ENCODE assay signal across 34 mouse cellular contexts in the genomic region with DNA sequence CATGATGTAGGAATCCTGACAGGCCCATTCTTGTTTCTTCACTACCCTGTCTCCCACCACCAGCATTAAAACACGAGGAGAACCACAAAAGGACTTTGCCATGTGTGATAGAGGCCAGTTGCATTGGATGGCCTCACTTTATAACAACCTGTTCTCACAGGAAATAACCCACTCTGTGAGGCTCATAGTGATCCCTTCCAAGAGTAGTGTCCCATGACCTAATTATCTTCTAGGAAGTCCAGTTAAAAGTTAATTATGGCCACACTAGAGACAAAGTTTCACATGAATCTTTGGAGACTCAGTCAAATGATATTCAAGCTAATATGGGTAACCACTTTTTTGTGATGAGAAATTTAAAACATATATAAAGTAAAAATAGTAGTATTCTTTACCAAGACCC.
"Had no signal": no experiment of that assay in that cellular context is flagged by ENCODE, and none has a peak within 500 bp of the region (broad histone marks: within the 10 kb centered on the region; RNA-seq: fewer than 3 reads in every experiment).

No protein-coding gene starts in this region.

- H3K9ac ChIP-seq: heart, embryonic 12.5 days; heart, embryonic 13.5 days; heart, embryonic 15.5 days; hindbrain, embryonic 12.5 days; hindbrain, embryonic 13.5 days; hindbrain, embryonic 14.5 days; hindbrain, embryonic 15.5 days; intestine, embryonic 15.5 days; kidney, embryonic 15.5 days had no signal

- ATAC-seq: hindbrain, embryonic 16.5 days; hindbrain, postnatal 0 days; inflammation-experienced regulatory T-cells, adult 6 months; intestine, embryonic 15.5 days; intestine, embryonic 16.5 days; intestine, postnatal 0 days had no signal

- H3K27me3 ChIP-seq: heart, embryonic 12.5 days; heart, embryonic 13.5 days; heart, embryonic 15.5 days; hindbrain, embryonic 12.5 days; hindbrain, embryonic 13.5 days; hindbrain, embryonic 15.5 days; intestine, embryonic 15.5 days; kidney, embryonic 15.5 days had no signal

- H3K4me2 ChIP-seq: heart, embryonic 11.5 days; heart, embryonic 12.5 days; heart, embryonic 13.5 days; heart, embryonic 15.5 days; hindbrain, embryonic 12.5 days; hindbrain, embryonic 13.5 days; hindbrain, embryonic 14.5 days; hindbrain, embryonic 15.5 days; intestine, embryonic 15.5 days; kidney, embryonic 15.5 days had no signal

- H3K27ac ChIP-seq: heart, adult 2 months; heart, embryonic 10.5 days; heart, embryonic 13.5 days; heart, embryonic 15.5 days; hindbrain, embryonic 10.5 days; hindbrain, embryonic 12.5 days; hindbrain, embryonic 13.5 days; hindbrain, embryonic 14.5 days; hindbrain, embryonic 15.5 days; hindbrain, postnatal 0 days; intestine, embryonic 15.5 days; kidney, embryonic 15.5 days; kidney, postnatal 0 days; layer of hippocampus, adult 2 months; left cerebral cortex, adult 2 months had no signal

- DNase-seq: heart, adult 2 months; heart, postnatal 10 days; heart, postnatal 14 days; heart, postnatal 36 days; heart, postnatal 4 days; kidney, adult 11 months; kidney, adult 18-20 months; kidney, adult 8-10 months; kidney, postnatal 10 days; kidney, postnatal 14 days; kidney, postnatal 25 days; kidney, postnatal 36 days; layer of hippocampus, adult 9-11 months; layer of hippocampus, postnatal 36 days had no signal

- H3K9me3 ChIP-seq: heart, embryonic 10.5 days; heart, embryonic 12.5 days; heart, embryonic 13.5 days; heart, embryonic 15.5 days; hindbrain, embryonic 10.5 days; hindbrain, embryonic 12.5 days; hindbrain, embryonic 13.5 days; hindbrain, embryonic 15.5 days; intestine, embryonic 15.5 days; kidney, embryonic 15.5 days had no signal

- H3K36me3 ChIP-seq: heart, embryonic 10.5 days; heart, embryonic 12.5 days; heart, embryonic 13.5 days; heart, embryonic 15.5 days; hindbrain, embryonic 10.5 days; hindbrain, embryonic 12.5 days; hindbrain, embryonic 13.5 days; hindbrain, embryonic 15.5 days; intestine, embryonic 15.5 days; kidney, embryonic 15.5 days had no signal

- H3K4me3 ChIP-seq: heart, adult 2 months; heart, embryonic 10.5 days; heart, embryonic 12.5 days; heart, embryonic 13.5 days; heart, embryonic 15.5 days; hindbrain, embryonic 10.5 days; hindbrain, embryonic 12.5 days; hindbrain, embryonic 13.5 days; hindbrain, embryonic 15.5 days; intestine, embryonic 15.5 days; kidney, embryonic 15.5 days; layer of hippocampus, adult 2 months; left cerebral cortex, adult 2 months had no signal

- H3K4me1 ChIP-seq: heart, embryonic 10.5 days; heart, embryonic 12.5 days; heart, embryonic 13.5 days; heart, embryonic 15.5 days; hindbrain, embryonic 10.5 days; hindbrain, embryonic 12.5 days; hindbrain, embryonic 13.5 days; hindbrain, embryonic 15.5 days; intestine, embryonic 15.5 days; kidney, embryonic 15.5 days had no signal
